Mouse (Mus musculus) midbrain, postnatal 0 days (tissue): ENCODE results near the gene Nrp2. TPM values are rescaled to one million over a fixed set of nuclear protein-coding genes. Genes with fewer than 3 reads are reported as not detected.

Experiments
- ATAC-seq: fragments of 200-750 bp; cut with Nextera tagmentation; 2 replicates; pipeline ENCODE4 v1.8.0; 2017; ENCODE audit warnings: moderate number of reproducible peaks, mild to moderate bottlenecking, moderate TSS enrichment, moderate library complexity; ENCODE audit not compliant: low FRiP score
- DNase-seq: peaks from one replicate; pipeline ENCODE4 v3.0.0-alpha.2; 2015; ENCODE audit warnings: low spot score
- H3K27ac ChIP-seq: fragments of 300-500 bp; sonication (generic); 2 replicates; pipeline ENCODE4 v1.5.1; 2014; ENCODE audit warnings: low read depth, mild to moderate bottlenecking, low read length, mixed read lengths
- H3K27me3 ChIP-seq: fragments of 300-500 bp; sonication (generic); 2 replicates; pipeline ENCODE4 v1.6.1; 2014; ENCODE audit warnings: low read length, control low read depth, mixed read lengths; ENCODE audit not compliant: insufficient read depth
- H3K36me3 ChIP-seq: fragments of 300-500 bp; sonication (generic); 2 replicates; pipeline ENCODE4 v1.6.1; 2014; ENCODE audit warnings: low read length, control low read depth, mixed read lengths; ENCODE audit not compliant: insufficient read depth
- H3K4me1 ChIP-seq: fragments of 300-500 bp; sonication (generic); 2 replicates; pipeline ENCODE4 v1.6.1; 2014; ENCODE audit warnings: mild to moderate bottlenecking, control low read depth, antibody characterized with exemption, low read length, mixed read lengths; ENCODE audit not compliant: insufficient read depth
- H3K4me2 ChIP-seq: fragments of 300-500 bp; sonication (generic); 2 replicates; pipeline ENCODE4 v1.6.1; 2014; ENCODE audit warnings: low read depth, mild to moderate bottlenecking, low read length, mixed read lengths; ENCODE audit not compliant: poor library complexity, severe bottlenecking
- H3K4me3 ChIP-seq: fragments of 300-500 bp; sonication (generic); 2 replicates; pipeline ENCODE4 v1.5.1; 2014; ENCODE audit warnings: low read depth, mild to moderate bottlenecking, low read length, moderate library complexity
- H3K9ac ChIP-seq: fragments of 300-500 bp; sonication (generic); replicated peaks from 2 replicates; pipeline ENCODE4 v1.6.1; 2014; ENCODE audit warnings: mild to moderate bottlenecking, low read length, moderate library complexity, mixed read lengths; ENCODE audit not compliant: poor library complexity, severe bottlenecking
- H3K9me3 ChIP-seq: fragments of 300-500 bp; sonication (generic); 2 replicates; pipeline ENCODE4 v1.6.1; 2016; ENCODE audit warnings: low read length, control low read depth
- CTCF ChIP-seq: IDR thresholded peaks from 2 replicates; pipeline ENCODE4 v1.5.1; 2016; ENCODE audit warnings: antibody characterized with exemption, mild to moderate bottlenecking
- WGBS: fragments of 180-500 bp; shearing (Covaris S2); extraction: QIAGEN DNeasy Blood & Tissue Kit; methylation state at CpG from one replicate; pipeline ENCODE4 v1.1.7; 2014; 5-methylcytosine and 5-hydroxymethylcytosine counted together
- polyA plus RNA-seq: library from polyadenylated mRNA; unstranded; fragments of >200 nt; fragmentation: Nextera tagmentation; extraction: Ambion mirVana; gene quantifications from 2 replicates; pipeline ENCODE4 v1.2.1, GENCODE M21; 2015
- total RNA-seq: library from RNA; depleted of rRNA; stranded (reverse); fragments of >200 nt; gene quantifications from 2 replicates; pipeline ENCODE4 v1.2.3, GENCODE M21; 2014

Gene Nrp2
- total and polyA plus RNA-seq, 2 experiments from 2014 or later = 17.1 to 56.7 TPM

- Histone ChIP-seq H3K36me3 (0 out of 2 replicates have a peak, but pooled peaks cover 3% of the 10 kb centered on the region), H3K9me3 (no peaks in the 10 kb centered on the region), H3K27me3 (no peaks in the 10 kb centered on the region), H3K27ac (no peak overlapping the region), H3K4me2 (no peak overlapping the region), H3K4me1 (no peaks in the 10 kb centered on the region), H3K9ac (no peak overlapping the region), H3K4me3 (no peak overlapping the region)
- WGBS = 68% methylated on average over 10 of the region's 10 CpGs
- no peak for TF ChIP-seq CTCF
- DNase-seq (no peak), ATAC-seq (no peak)
These were observed 22.1 kb downstream of the Nrp2 start for GRCm38 (mm10) chr1:62725032-62725678.

- 43% methylated on average over 4 of the region's 4 CpGs for WGBS
- Histone ChIP-seq H3K4me2 (no peak overlapping the region), H3K9ac (no peak overlapping the region), H3K27me3 (no peaks in the 10 kb centered on the region), H3K9me3 (no peaks in the 10 kb centered on the region), H3K36me3 (no peaks in the 10 kb centered on the region), H3K27ac (no peak overlapping the region), H3K4me1 (no peaks in the 10 kb centered on the region), H3K4me3 (no peak overlapping the region)
- TF ChIP-seq CTCF = no peak
- DNase-seq (no peak), ATAC-seq (no peak)
These were observed 24.1 kb downstream of the Nrp2 start for GRCm38 (mm10) chr1:62727191-62727590.

- H3K27me3 ChIP-seq = no peaks in the 10 kb centered on the region
- no peak for TF ChIP-seq CTCF
- no peak overlapping the region for H3K9ac ChIP-seq
- H3K27ac ChIP-seq = no peak overlapping the region
- WGBS = 51% methylated on average over 6 of the region's 6 CpGs
- 0 out of 2 replicates have a peak, but pooled peaks cover 4% of the 10 kb centered on the region for H3K4me1 ChIP-seq
- no peak overlapping the region for H3K4me3 ChIP-seq
- DNase-seq = no peak
- H3K36me3 ChIP-seq = no peaks in the 10 kb centered on the region
- no peak for ATAC-seq
- H3K9me3 ChIP-seq = no peaks in the 10 kb centered on the region
- no peak overlapping the region for H3K4me2 ChIP-seq
These were observed 25.3 kb downstream of the Nrp2 start for GRCm38 (mm10) chr1:62728421-62728820.

- Histone ChIP-seq H3K27ac (no peak overlapping the region), H3K4me2 (no peak overlapping the region), H3K4me1 (0 out of 2 replicates have a peak, but pooled peaks cover 4% of the 10 kb centered on the region), H3K4me3 (no peak overlapping the region), H3K36me3 (no peaks in the 10 kb centered on the region), H3K9ac (no peak overlapping the region), H3K27me3 (no peaks in the 10 kb centered on the region), H3K9me3 (no peaks in the 10 kb centered on the region)
- no peak for DNase-seq
- no peak for ATAC-seq
- 72% methylated on average over 9 of the region's 9 CpGs for WGBS
- no peak for TF ChIP-seq CTCF
These were observed 25.8 kb downstream of the Nrp2 start for GRCm38 (mm10) chr1:62728926-62729325.

- DNase-seq = no peak
- no peak for ATAC-seq
- H3K9ac ChIP-seq = no peak overlapping the region
- H3K4me3 ChIP-seq = no peak overlapping the region
- no peaks in the 10 kb centered on the region for H3K36me3 ChIP-seq
- H3K4me2 ChIP-seq = no peak overlapping the region
- H3K9me3 ChIP-seq = no peaks in the 10 kb centered on the region
- H3K27me3 ChIP-seq = no peaks in the 10 kb centered on the region
- H3K4me1 ChIP-seq = 0 out of 2 replicates have a peak, but pooled peaks cover 4% of the 10 kb centered on the region
- TF ChIP-seq CTCF = no peak
- WGBS = 65% methylated on average over 13 of the region's 13 CpGs
- no peak overlapping the region for H3K27ac ChIP-seq
These were observed 26.5 kb downstream of the Nrp2 start for GRCm38 (mm10) chr1:62729345-62730150.

- no peak for TF ChIP-seq CTCF
- Histone ChIP-seq H3K9me3 (no peaks in the 10 kb centered on the region), H3K36me3 (no peaks in the 10 kb centered on the region), H3K9ac (no peak overlapping the region), H3K27me3 (no peaks in the 10 kb centered on the region), H3K27ac (no peak overlapping the region), H3K4me2 (no peak overlapping the region), H3K4me1 (0 out of 2 replicates have a peak, but pooled peaks cover 4% of the 10 kb centered on the region), H3K4me3 (no peak overlapping the region)
- WGBS = 48% methylated on average over 6 of the region's 6 CpGs
- DNase-seq = no peak
- ATAC-seq = no peak
These were observed 29.0 kb downstream of the Nrp2 start for GRCm38 (mm10) chr1:62732036-62732435.
